Mouse (Mus musculus) CH12.LX (cell line): ENCODE measurements around the gene Olfr568.

Source experiments
- BHLHE40 ChIP-seq: IDR thresholded peaks from 2 replicates; pipeline ENCODE4 v1.6.1; 2011; ENCODE audit warnings: mild to moderate bottlenecking, low read depth, low read length, improper control_type of control experiment
- CTCF ChIP-seq, 2 experiments: IDR thresholded peaks in 1 of 2; conservative IDR thresholded peaks in 1 of 2; 2 replicates each; pipeline ENCODE4 v1.5.1; 2011 to 2012; ENCODE audit warnings: low read depth in 2 of 2, low read length in 2 of 2, improper control_type of control experiment in 1 of 2, inconsistent platforms in 1 of 2, mild to moderate bottlenecking in 1 of 2, moderate library complexity in 1 of 2
- GABPA ChIP-seq: IDR thresholded peaks from 2 replicates; pipeline ENCODE4 v1.6.1; 2012; ENCODE audit warnings: low read depth, low read length, improper control_type of control experiment, inconsistent platforms; ENCODE audit not compliant: insufficient replicate concordance
- HCFC1 ChIP-seq: IDR thresholded peaks from 2 replicates; pipeline ENCODE4 v1.6.1; 2012; ENCODE audit warnings: low read depth, mild to moderate bottlenecking, inconsistent platforms, low read length, improper control_type of control experiment
- MAFK ChIP-seq: IDR thresholded peaks from 2 replicates; pipeline ENCODE4 v1.6.1; 2011; ENCODE audit warnings: low read length, improper control_type of control experiment; ENCODE audit not compliant: insufficient replicate concordance
- MAX ChIP-seq: IDR thresholded peaks from 2 replicates; pipeline ENCODE4 v1.6.1; 2011; ENCODE audit warnings: low read length, improper control_type of control experiment
- POLR2A ChIP-seq: IDR thresholded peaks from 2 replicates; pipeline ENCODE4 v1.6.1; 2011; ENCODE audit warnings: low read depth, mild to moderate bottlenecking, improper control_type of control experiment, low read length
- POLR2AphosphoS2 ChIP-seq: IDR thresholded peaks from 2 replicates; pipeline ENCODE4 v1.6.1; 2011; ENCODE audit warnings: low read depth, low read length, improper control_type of control experiment
- RCOR1 ChIP-seq: conservative IDR thresholded peaks from 2 replicates; pipeline ENCODE4 v1.6.1; 2012; ENCODE audit warnings: low read depth, mild to moderate bottlenecking, inconsistent platforms, low read length, improper control_type of control experiment
- UBTF ChIP-seq: IDR thresholded peaks from 2 replicates; pipeline ENCODE4 v1.6.1; 2012; ENCODE audit warnings: low read depth, mild to moderate bottlenecking, inconsistent platforms, low read length, improper control_type of control experiment, moderate library complexity
- USF1 ChIP-seq: IDR thresholded peaks from 2 replicates; pipeline ENCODE4 v1.6.1; 2014; ENCODE audit warnings: low read depth, mild to moderate bottlenecking, inconsistent platforms, low read length, improper control_type of control experiment
- USF2 ChIP-seq: conservative IDR thresholded peaks from 2 replicates; pipeline ENCODE4 v1.6.1; 2011; ENCODE audit warnings: low read depth, low read length, improper control_type of control experiment
- ZNF384 ChIP-seq: IDR thresholded peaks from 2 replicates; pipeline ENCODE4 v1.6.1; 2012; ENCODE audit warnings: low read depth, low read length, improper control_type of control experiment, inconsistent platforms

GRCm38 (mm10) chr7:102858665-102859064 lies 18.3 kb upstream of the Olfr568 start, which contains the start of gene Olfr566:
- no peak for TF ChIP-seq MAFK
- TF ChIP-seq CTCF (conservative IDR thresholded peaks at IDR 0.05 in 1 of 2, IDR thresholded peaks at IDR 0.05 in 1 of 2; ENCODE audit: low read depth in 2 of 2, low read length in 2 of 2): no peak
- TF ChIP-seq HCFC1: no peak
- TF ChIP-seq MAX: no peak
- TF ChIP-seq ZNF384: no peak
- TF ChIP-seq POLR2A: no peak
- no peak for TF ChIP-seq UBTF
- TF ChIP-seq RCOR1: no peak
- TF ChIP-seq USF2: no peak
- TF ChIP-seq USF1: no peak
- TF ChIP-seq POLR2AphosphoS2: no peak
- no peak for TF ChIP-seq GABPA
- no peak for TF ChIP-seq BHLHE40
